Mouse (Mus musculus) thymus, postnatal 25 days (tissue): ENCODE measurements around the gene Gm6588.
"Not testable (repeated sequence)": the region's sequence is repeated elsewhere in the genome, so short reads cannot be mapped to it uniquely, and the experiment has no call there.

Experiments used
- DNase-seq: peaks from one replicate; pipeline ENCODE4 v3.0.0; 2022

Gene Gm6588

DNA sequence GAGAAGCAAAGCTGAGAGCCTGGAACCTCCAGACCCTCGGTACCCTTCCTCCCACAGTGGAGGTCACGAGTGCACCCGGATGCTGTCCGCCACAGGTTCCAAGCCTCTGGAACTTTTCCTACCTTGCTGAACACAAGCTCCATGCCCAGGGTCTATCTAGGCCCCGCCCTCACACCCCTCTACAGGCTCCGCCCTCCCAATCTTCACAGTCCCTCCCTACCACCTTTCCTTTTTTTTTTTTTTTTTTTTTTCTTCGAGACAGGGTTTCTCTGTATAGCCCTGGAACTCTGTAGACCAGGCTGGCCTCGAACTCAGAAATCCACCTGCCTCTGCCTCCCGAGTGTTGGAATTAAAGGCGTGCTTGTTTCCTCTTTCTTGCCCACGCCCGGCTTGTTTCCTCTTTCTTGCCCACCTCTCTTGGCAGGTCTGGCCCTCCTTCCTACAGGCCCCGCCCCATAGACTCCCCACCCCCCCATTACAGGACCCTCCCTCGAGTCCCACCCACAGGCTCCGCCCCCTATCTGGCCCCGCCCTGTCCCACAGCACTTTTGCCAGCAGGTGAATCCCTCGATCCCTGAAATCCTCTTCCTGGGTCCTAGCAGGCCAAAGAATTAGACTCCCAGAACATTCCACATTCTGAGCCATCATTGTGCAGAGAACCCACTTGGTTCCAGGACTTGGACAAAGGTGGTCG, at the start of gene Gm6588:
Gene Gm6588, plus strand, starts transcription at position 680 of the 694 bp plus-strand sequence.
- DNase-seq, result no peak

DNA sequence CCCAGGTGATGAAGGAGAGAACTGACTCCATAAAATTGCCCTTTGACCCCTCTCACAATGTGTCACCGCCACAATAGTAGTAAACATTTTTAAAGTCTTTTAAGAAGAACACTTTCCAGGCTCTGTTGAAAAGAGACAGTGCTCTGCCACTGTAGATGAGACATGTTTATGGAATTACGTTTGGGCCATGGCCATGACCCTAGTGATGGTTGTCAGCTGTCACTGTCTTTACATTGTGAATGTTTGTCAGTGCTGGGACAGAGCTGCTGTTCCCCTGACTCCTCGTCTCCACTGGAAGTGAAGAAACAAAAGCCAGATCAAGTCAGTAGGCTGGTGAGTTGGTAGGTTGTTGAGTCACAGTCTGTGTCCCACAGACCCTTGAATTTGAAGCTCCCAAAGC, 46.8 kb upstream of the Gm6588 start:
- DNase-seq, result no peak

DNA sequence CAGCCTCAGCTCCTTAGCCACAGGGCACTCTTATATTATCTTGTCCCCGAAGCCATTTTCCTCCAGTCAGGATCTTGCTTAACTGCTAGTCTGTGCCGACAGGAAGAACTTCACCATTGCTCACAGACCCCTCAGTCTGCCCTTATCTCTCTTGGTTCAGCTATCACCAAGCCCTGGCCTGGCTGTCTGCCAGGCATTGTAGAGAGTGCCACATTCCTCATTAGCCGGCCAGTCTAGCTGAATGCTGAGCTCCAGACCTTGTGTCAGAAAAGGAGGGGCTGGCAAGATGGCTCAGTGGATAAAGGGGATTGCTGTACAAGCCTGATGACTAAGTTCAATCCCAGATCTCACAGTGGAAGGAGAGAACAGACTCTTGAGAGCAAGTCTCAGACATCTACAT, 43.2 kb upstream of the Gm6588 start:
- DNase-seq, result no peak

DNA sequence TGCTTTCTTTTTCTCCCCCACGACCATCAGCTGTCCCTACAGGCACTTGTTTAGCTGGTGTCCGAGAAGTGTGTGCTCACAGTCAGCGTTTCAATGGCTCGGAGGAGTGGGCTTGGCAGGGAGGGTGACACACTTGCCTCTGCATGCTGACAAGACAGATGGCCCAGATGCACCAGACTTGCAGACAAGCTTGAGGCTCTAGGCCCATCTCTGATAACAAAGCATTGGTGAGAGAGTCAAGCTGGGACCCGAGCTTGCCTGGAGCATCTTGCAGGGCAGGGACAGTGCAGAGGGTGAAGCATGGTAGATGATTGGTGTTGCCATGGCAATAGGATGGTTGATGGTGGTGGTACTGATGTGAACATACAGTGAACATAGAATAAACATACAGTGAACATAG, 40.0 kb upstream of the Gm6588 start:
- no peak for DNase-seq

DNA sequence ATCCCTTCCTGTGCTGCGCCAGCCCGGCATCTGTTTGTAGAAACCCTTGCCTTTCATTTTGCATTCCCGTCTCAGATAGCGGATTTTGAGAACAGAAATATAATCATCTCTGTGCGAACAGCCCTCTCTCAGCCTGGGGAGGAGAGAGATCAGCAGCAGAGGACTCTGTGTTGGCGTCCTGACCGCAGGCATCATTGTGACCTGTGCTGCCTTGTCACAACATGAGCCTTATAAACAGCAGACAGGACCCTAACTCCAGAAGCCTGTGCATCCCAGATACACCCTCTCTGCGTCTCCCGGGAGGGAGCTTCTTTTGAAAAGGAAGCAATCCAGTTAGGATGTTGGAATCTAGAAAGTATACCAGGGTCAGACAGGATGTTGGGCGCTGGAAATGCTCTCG, 38.2 kb upstream of the Gm6588 start:
- DNase-seq, result no peak

DNA sequence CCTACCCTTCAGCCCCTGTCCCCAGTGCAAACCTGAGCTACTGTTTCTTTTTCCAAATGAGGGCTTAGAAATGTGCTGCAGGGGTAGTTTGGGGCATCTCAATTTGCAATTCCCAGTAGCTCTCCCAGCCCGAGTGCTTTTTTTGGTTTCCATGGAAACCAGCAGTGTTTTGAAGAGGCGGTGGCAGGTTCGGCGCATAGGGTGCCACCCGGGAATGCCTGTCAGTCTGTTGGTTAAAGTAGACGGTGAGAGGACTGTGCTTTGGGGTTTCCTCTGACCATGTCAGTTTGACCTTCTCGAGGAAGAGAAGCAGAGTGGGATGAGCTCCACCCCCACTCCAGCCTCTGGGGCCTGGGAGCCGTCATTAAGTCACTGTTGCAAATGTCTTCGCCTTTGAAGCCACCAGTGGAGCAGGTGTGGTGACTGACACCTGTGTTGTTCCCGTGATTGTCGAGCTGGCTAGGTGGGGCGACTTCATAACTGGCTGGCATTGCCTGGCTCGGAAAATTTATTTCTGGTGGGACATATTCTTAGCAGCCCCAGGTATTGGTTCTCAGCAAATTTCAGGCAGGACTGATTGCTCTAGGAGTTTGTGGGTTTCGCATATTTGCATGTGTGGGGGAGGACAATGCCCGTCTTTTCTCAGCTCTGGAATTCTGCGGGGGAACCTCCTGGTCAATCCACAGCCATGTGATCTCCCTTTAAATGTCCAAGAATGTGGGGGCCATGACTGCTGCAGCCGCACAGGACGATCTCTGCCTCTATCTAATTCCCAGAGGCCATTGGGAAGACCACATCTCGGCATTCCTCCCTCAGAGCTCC, 37.5 kb upstream of the Gm6588 start:
- DNase-seq, result no peak

DNA sequence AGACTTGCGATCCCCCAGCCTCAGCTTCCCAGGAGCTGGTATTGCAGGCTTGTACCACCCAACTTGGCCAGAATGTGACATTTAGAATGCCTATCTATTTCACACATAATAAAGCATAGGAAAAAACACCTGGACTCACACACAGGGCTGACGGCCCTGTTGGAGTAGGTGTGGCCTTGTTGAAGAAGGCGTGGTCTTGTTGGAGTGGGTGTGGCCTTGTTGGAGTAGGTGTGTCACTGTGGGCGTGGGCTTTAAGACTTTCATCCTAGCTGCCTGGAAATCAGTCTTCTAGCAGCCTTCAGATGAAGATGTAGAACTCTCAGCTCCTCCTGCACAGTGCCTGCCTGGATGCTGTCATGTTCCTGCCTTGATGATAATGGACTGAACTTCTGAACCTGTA, 36.4 kb upstream of the Gm6588 start:
- DNase-seq, result not testable (repeated sequence)

DNA sequence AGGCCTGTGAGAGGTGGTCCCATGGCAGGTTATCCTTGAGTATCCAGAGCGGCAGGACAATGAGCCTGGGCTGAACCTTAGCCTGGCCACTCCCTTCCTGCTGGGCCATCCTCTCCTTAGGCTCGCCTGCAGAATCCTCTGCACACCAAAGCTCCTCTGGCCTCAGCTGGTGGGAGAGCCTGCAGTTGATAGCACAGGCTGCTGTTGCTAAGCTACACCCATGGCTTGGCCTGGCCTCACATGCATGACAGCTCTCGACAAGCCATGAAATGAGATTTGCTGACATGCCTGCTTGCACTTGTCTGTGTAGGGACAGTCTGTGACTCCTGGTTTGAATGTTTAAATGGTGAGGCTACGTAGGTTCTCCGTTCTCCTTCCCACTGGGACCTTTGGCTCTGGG, 32.6 kb upstream of the Gm6588 start:
- DNase-seq, result no peak

DNA sequence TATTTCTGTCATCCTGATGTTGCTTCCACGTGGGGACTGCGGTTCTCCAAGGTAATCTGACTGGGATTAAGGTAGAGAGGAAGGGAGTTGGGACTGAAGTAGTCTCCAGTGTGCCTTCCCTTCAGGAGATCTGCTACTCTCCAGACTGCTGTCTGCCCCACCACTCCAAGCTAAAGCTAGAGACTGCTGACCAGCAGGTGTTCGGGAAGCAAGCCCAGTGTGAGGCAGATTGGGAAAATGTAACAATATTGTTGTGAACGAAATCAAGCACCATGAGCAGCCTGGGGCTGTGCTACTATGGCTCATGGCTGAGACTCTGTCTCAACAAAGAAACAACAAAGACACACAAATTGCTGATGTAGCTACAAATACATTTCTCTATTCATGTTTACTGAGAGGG, 31.2 kb upstream of the Gm6588 start:
- no peak for DNase-seq

DNA sequence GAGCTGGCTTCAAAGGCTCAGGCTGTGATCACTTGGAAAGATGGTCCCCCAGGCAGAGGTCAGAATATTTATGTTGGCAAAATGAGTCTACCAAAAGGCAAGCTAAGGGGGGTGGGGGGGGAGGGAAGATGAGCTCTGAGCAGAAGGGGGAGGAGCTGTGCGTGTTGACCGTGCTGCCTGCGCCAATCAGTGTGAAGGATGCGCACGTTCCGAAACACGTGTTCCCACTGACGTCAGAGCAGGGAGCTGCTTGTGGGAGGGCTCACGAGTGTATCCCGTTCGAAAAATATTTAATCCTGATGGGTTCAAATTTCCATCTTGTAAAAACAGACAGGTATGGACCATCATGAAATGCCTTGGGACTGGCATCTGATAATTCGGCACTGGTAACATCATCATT, 29.7 kb upstream of the Gm6588 start:
- no peak for DNase-seq

DNA sequence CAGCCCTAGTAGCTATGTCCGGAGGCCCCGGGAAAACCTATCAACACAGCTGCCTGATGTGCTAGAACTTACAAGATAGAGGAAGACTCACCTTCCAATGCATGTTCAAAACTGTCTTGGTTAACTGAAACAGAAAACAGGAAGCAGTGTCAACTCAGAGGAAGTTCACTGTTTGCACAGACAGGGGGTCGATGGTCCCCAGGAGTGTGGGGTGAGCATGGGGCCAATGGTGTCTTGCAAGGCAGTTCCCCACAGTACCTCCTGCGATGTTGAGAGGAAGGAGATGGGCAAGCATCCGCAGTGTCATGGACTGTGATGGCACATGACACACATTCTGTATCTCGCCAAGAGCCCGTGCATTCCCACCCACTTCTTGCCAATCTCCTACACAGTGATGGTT, 22.6 kb upstream of the Gm6588 start:
- DNase-seq, result no peak

DNA sequence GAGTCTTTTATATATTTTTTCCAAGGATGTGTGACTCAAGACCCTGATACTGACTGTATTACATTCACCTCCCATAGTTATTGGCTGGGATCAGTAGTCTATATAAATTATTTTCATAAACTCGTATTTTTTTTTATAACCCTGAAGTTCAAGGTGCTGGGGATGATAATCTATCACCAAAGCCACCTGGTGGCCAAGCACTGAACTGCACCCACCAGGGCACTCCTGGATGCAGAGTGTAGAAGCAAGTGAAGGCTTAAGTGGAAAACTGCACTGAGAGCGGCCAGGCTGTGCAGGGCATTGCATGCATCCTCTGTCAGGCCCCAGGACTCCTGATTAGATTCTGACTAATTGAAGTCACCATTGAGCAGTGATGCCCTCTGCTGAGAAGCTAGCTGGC, 21.9 kb upstream of the Gm6588 start:
- DNase-seq, result peak; percentile 61

DNA sequence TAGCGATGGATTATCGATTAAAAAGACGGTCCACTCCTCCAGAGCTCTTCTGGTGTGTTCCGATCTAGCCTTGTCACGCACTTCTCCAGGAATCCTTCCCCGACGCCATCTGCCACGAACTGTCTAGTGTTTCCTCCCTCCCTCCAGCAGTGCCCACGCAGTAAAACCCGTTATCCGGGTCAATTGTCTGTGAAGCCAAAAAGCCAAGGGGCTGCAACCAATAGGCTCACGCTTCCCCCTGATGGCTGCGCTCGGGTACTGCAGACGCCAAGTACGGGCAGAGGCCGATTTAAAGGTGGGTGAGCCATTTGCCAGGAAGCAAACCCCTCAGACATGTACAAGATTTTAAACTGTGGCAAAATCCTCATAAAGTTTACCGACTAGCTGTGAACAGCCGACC, 20.3 kb upstream of the Gm6588 start:
- peak; percentile 59 for DNase-seq

DNA sequence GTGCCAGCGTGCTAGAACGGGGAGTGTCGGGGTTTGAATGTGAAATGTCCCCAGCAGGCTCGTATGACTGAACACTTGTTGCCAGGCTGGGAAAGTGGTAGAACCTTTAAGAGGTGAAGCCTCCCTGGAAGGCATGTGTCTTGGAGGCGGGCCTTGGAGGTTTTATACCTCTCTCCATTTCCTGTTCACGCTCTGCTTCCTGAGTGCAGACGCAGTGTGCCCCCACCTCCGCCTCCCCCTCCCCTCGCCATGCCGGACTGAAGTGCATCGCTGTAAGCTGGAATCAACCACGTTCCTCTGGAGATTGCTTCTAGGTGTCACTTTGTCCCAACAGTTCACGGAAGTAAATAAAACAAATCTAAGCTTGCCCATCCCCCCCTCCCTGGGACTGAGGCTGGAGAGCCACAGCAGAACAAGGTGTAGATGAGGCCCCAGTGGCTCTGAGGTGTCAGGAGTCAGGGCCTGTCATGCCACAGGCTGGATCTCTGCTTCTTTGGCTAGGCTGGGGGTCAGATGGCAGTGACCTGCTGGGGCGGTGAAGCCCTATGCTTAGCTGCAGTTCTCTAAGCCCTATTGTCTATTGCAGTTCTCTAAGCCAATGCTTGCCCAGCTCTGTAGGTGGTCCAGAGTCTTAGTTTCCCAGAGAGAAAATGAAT, 18.0 kb upstream of the Gm6588 start:
- peak; percentile 36 for DNase-seq

DNA sequence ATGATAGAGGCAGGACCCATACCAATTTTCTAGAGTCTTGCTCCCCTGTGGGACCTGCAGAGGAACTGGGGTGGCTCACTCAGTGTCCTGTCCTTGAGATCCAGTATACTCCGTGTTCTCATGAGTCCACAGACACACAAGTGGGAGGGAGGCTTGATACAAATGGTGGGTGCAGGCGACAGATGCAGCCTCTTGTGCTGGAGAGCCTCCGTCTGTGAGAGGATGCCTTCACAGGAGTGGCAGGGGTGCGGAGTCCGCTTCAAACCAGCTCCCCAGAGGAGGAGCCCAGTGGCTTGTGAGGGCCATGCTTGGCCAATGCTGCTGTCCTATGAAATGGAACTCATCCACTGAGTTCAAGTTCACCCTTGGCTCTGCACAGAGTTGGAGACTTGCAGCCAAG, 17.2 kb upstream of the Gm6588 start:
- no peak for DNase-seq

DNA sequence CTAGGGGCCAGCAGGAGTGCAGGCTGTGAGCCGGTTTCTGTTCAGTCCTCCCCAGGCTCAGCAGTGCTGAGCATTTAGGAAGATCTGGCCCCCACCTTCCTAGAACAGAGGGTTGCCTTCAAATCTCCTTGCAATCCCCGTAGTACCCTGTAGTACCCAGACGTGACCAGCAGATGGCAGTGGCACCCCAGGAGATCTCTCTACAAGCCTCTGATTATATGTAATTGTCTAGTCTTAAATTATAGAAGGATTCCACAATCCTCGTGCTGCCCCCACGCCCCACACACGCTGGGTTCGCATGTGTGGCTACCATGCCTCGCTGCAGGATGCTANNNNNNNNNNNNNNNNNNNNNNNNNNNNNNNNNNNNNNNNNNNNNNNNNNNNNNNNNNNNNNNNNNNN, 16.2 kb upstream of the Gm6588 start:
- peak; percentile 77 for DNase-seq

DNA sequence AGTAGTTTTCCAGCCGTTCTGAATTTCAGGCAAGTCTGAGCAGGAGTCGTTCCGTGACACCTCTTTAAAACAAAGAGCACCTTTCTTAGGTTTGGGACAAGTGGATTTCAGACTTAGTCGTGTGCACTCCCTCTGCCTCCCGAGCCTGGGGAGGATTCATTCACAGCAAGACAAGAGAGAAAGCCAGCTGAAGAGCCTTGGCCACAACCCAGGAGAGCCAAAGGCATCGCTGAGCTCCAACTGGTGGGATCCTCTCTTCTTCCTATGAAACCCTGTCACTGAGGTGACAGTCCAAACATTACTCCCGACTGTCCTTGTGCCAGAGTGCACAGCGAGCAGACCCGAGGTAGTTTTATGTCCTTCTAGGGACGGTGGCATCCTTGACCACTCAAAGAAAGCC, 10.7 kb upstream of the Gm6588 start:
- no peak for DNase-seq

DNA sequence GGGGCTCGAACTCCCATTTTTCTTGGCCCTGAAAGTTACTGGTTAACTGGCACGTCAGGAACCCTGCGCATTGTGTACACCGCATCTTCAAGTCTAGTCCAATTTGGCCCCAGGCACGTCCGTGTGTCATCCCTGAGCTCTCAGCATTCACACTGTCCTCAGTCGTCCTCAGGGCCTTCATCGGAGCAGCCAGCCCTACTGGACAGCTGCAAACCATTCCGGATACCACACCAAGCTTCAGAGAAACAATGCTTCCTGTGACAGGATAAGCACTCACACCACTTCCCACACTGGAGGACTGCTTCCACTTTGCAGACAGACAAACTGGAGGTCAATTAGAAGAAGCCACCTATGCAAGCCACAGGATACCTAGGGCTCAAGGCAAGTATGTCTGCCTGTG, 3.9 kb downstream of the Gm6588 start:
- no peak for DNase-seq

DNA sequence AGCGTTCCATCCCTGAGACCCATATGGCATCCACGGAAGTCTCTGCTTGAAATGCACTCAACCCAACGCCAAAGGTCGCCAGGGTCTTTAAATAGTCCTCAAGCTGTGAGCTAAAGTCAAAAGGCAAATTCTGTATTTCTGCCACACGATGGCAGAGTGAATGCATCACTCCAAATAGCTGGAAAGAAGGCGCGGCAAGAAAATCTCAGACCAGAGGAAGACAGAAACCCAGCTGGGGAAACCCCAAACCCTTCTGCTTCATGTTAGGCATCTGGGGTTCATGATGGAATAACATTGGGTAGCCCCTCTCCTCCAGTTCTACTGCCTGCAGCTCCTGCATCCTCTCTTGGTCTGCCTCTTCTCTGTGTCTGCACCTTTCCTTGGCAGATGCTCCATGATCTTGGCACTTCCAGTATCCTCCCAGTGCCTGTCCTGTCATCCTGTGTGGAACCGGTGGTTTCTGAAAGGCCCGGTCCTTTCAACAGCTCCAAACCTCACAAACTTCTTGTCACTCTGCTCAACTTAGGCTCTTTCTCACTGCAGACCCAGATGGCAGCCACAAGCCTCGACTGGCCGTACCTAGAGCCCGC, 5.8 kb downstream of the Gm6588 start:
- no peak for DNase-seq

DNA sequence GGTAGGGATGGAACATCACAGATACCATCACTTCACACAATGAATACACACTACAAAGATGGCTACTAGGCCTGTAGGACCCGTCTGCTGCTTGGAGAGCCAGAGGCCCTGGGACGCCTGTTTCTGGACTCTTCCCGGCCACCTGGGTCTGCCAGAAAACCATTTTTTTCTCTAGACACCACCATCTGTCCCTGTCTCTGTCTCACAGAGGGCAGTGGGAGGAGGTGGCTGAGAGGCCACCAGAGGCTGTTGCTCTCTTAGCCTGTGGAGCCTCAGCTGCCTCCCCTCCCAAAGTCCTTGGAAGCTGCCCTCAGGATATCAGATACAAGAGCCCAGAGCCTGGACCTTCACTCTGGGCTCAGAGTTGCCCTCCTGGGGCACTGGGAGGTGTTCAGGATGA, 10.7 kb downstream of the Gm6588 start:
- DNase-seq, result no peak

DNA sequence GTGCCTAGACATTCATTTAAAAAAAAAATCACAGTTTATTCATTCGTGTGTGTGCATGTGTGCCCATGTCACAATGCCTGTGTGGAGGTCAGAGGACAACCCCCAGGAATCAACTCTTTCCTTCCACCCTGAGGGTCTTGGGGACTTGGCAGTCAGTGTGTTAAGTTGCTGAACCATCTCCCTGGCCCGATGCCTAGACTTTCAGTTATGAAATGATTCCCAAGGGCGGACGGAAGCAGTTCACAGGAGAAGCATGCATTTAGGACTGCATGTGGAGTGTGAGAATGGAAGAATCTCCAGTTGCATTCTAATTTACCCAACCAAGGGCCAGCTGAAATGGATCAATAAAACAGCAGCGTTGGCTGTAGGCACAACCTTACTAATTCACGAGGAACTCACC, 17.1 kb downstream of the Gm6588 start:
- no peak for DNase-seq

DNA sequence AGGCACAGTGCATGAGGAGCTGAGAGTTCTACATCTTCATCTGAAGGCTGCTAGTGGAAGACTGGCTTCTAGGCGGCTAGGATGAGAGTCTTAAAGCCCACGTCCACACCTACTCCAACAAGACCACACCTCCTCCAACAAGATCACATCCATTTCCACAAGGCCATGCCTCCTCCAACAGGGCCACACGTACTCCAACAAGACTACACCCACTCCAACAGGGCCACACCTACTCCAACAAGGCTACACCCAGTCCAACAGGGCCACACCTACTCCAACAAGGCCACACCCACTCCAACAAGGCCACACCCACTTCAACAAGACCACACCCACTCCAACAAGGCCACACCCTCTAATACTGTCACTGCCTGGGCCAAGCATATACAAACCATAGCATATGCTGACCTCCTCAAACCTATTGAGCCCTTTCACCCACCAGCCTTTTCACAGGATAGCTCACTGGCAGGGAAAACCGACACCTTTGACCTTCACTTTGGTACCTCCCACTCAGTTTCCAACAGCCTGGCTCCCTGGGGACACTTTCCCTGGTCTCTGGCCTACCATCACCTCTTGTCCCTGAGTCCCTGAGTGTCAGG, 19.9 kb downstream of the Gm6588 start:
- DNase-seq, result no peak

DNA sequence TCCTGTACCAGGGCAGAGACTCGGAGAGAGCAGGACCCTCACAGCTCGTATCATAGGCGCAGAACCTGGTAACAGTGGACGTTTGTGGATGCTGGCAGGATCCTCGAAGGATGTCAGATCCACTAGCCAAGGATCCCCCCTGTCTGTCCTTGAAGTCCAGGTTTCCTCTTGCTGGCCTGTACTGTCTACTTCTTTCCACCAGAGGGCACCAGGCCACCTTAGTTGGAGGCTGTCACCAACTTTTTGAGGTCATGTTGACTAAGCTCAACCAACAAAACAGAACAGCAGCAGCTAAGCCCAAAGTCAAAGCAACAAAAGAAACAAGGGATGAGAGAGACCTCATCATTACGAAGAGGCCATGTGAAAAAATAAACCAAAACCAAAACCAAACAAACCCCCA, 20.9 kb downstream of the Gm6588 start:
- peak; percentile 27 for DNase-seq
